Mouse (Mus musculus) thymus, postnatal 10 days (tissue): ENCODE data around the gene Pimreg.

Source experiments
- DNase-seq, 2 experiments: peaks; one replicate each; pipeline ENCODE4 v3.0.0; 2021; ENCODE audit warnings: low spot score in 2 of 2

Gene Pimreg

GRCm38 (mm10) chr11:72041768-72042607, at the start of gene Pimreg:
Gene Pimreg (plus strand): TSS chr11:72042032.
- peak; percentile 91 to 92 for DNase-seq

- DNase-seq: no peak
These were observed 49.4 kb upstream of the Pimreg start for GRCm38 (mm10) chr11:71992438-71992837.

GRCm38 (mm10) chr11:71995968-71996511, 45.8 kb upstream of the Pimreg start:
- DNase-seq: peak; percentile 7 to 18

GRCm38 (mm10) chr11:71996805-71997204, 45.0 kb upstream of the Pimreg start:
- no peak for DNase-seq

GRCm38 (mm10) chr11:72000194-72000593, 41.6 kb upstream of the Pimreg start:
- no peak for DNase-seq

GRCm38 (mm10) chr11:72002138-72002853, 39.5 kb upstream of the Pimreg start:
- peak in 1 of 2 experiments; percentile 43 for DNase-seq

GRCm38 (mm10) chr11:72003171-72003570, 38.7 kb upstream of the Pimreg start:
- no peak for DNase-seq

GRCm38 (mm10) chr11:72005547-72005946, 36.3 kb upstream of the Pimreg start:
- no peak for DNase-seq

- no peak for DNase-seq
These were observed 31.5 kb upstream of the Pimreg start for GRCm38 (mm10) chr11:72010367-72010766.

- DNase-seq: no peak
These were observed 30.7 kb upstream of the Pimreg start for GRCm38 (mm10) chr11:72010940-72011722.

- no peak for DNase-seq
These were observed 29.9 kb upstream of the Pimreg start for GRCm38 (mm10) chr11:72011955-72012354.

GRCm38 (mm10) chr11:72014674-72015073, 27.2 kb upstream of the Pimreg start:
- no peak for DNase-seq

- no peak for DNase-seq
These were observed 25.1 kb upstream of the Pimreg start for GRCm38 (mm10) chr11:72016518-72017252.

- DNase-seq: no peak
These were observed 24.6 kb upstream of the Pimreg start for GRCm38 (mm10) chr11:72017253-72017601.

- no peak for DNase-seq
These were observed 20.8 kb upstream of the Pimreg start for GRCm38 (mm10) chr11:72021015-72021414.

GRCm38 (mm10) chr11:72022827-72023226, 19.0 kb upstream of the Pimreg start:
- DNase-seq: no peak

GRCm38 (mm10) chr11:72023581-72023980, 18.3 kb upstream of the Pimreg start:
- DNase-seq: no peak

GRCm38 (mm10) chr11:72024193-72024781, 17.5 kb upstream of the Pimreg start:
- DNase-seq: peak; percentile 20 to 64

- peak in 1 of 2 experiments; percentile 53 for DNase-seq
These were observed 16.0 kb upstream of the Pimreg start for GRCm38 (mm10) chr11:72025843-72026242.

GRCm38 (mm10) chr11:72026516-72026915, 15.3 kb upstream of the Pimreg start:
- DNase-seq: no peak

GRCm38 (mm10) chr11:72027836-72028235, 14.0 kb upstream of the Pimreg start:
- no peak for DNase-seq
